Mouse (Mus musculus): ENCODE results near the gene Dock1. TPM values are rescaled to one million over a fixed set of nuclear protein-coding genes. Genes with fewer than 3 reads are reported as not detected.

Dock1 gene
- polyA plus RNA-seq, 1 experiment, result 54.8 TPM

DNA sequence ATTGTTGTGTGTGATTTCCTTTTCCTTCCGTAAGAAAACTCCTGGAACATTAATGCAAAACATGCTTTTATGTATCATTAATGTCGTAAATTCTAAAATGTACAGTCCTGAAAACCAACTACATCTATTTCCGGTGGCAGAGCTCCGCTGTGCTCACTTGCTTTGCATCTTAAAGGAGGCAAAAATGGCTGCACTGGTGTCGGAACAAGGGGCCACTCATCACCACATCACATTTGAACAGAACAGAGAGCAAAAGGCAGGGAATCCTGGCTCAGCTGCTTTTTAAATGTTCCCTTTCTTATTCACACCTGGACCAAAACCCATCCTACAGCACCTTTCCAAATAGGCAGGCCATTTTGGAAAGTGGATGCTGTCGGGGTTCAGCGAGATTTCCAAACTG is 202.5 kb downstream of the Dock1 start:
- no peak overlapping the region for H3K4me3 ChIP-seq (ENCODE audit: low read depth, low read length)
- H3K9ac ChIP-seq (ENCODE audit: low read depth, poor library complexity, severe bottlenecking), result no peak overlapping the region
- H3K36me3 ChIP-seq (ENCODE audit: control insufficient read depth, insufficient read depth, low read length, poor library complexity, severe bottlenecking), result no peaks in the 10 kb centered on the region; the same call in 1 of the 2 replicates
- H3K27ac ChIP-seq (ENCODE audit: insufficient read depth, low read length), result no peak overlapping the region; the same call in 1 of the 2 replicates
- no peaks in the 10 kb centered on the region for H3K9me3 ChIP-seq (replicated peaks; ENCODE audit: control insufficient read depth, insufficient read depth, low read length, poor library complexity, severe bottlenecking)
- TF ChIP-seq CTCF (IDR thresholded peaks at IDR 0.05; ENCODE audit: low read depth, low read length) (no peak), EP300 (IDR thresholded peaks at IDR 0.05; ENCODE audit: insufficient read depth, low read depth, low read length) (no peak), POLR2A (IDR thresholded peaks at IDR 0.05; ENCODE audit: insufficient read depth, low read length) (no peak)
- peaks cover 2% of the 10 kb centered on the region for H3K4me1 ChIP-seq (ENCODE audit: control insufficient read depth, insufficient read depth, low read length)
- H3K27me3 ChIP-seq (ENCODE audit: control insufficient read depth, insufficient read depth, low read length, poor library complexity, severe bottlenecking), result no peaks in the 10 kb centered on the region

- Histone ChIP-seq H3K9me3 (replicated peaks; ENCODE audit: control insufficient read depth, insufficient read depth, low read length, poor library complexity, severe bottlenecking) (no peaks in the 10 kb centered on the region), H3K9ac (ENCODE audit: low read depth, poor library complexity, severe bottlenecking) (no peak overlapping the region), H3K27me3 (ENCODE audit: control insufficient read depth, insufficient read depth, low read length, poor library complexity, severe bottlenecking) (no peaks in the 10 kb centered on the region), H3K27ac (ENCODE audit: insufficient read depth, low read length) (no peak overlapping the region), H3K4me3 (ENCODE audit: low read depth, low read length) (no peak overlapping the region), H3K4me1 (ENCODE audit: control insufficient read depth, insufficient read depth, low read length) (no peaks in the 10 kb centered on the region), H3K36me3 (ENCODE audit: control insufficient read depth, insufficient read depth, low read length, poor library complexity, severe bottlenecking) (no peaks in the 10 kb centered on the region; the same call in 1 of the 2 replicates)
- TF ChIP-seq POLR2A (IDR thresholded peaks at IDR 0.05; ENCODE audit: insufficient read depth, low read length) (no peak), CTCF (IDR thresholded peaks at IDR 0.05; ENCODE audit: low read depth, low read length) (no peak), EP300 (IDR thresholded peaks at IDR 0.05; ENCODE audit: insufficient read depth, low read depth, low read length) (no peak)
Measured at GRCm38 (mm10) chr7:134878985-134879384, 208.5 kb downstream of the Dock1 start.

DNA sequence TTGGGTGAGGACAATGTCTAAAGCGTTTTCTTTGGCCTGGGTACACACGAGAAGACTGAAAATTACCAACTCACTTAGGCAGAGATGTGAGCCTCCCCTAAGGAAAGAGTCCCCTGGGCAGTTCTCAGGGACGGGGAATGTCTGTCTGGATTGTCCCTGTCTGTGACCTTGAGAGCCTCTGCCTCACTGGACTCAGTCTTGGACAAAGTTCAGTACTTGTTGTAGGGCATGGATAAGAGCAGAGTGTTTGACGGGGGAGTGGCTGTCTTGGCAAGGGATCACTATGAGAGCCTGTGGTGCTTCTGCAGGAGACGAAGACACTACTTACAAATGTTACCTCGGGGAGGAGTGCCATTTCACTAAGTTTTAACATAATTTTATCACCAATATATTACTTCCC is 210.0 kb downstream of the Dock1 start:
- no peak for TF ChIP-seq POLR2A (IDR thresholded peaks at IDR 0.05; ENCODE audit: insufficient read depth, low read length)
- TF ChIP-seq CTCF (IDR thresholded peaks at IDR 0.05; ENCODE audit: low read depth, low read length), result no peak
- no peak for TF ChIP-seq EP300 (IDR thresholded peaks at IDR 0.05; ENCODE audit: insufficient read depth, low read depth, low read length)
- Histone ChIP-seq H3K4me1 (ENCODE audit: control insufficient read depth, insufficient read depth, low read length) (no peaks in the 10 kb centered on the region), H3K36me3 (ENCODE audit: control insufficient read depth, insufficient read depth, low read length, poor library complexity, severe bottlenecking) (no peaks in the 10 kb centered on the region; the same call in 1 of the 2 replicates), H3K4me3 (ENCODE audit: low read depth, low read length) (no peak overlapping the region), H3K9me3 (replicated peaks; ENCODE audit: control insufficient read depth, insufficient read depth, low read length, poor library complexity, severe bottlenecking) (no peaks in the 10 kb centered on the region), H3K27me3 (ENCODE audit: control insufficient read depth, insufficient read depth, low read length, poor library complexity, severe bottlenecking) (no peaks in the 10 kb centered on the region), H3K27ac (ENCODE audit: insufficient read depth, low read length) (no peak overlapping the region), H3K9ac (ENCODE audit: low read depth, poor library complexity, severe bottlenecking) (no peak overlapping the region)

DNA sequence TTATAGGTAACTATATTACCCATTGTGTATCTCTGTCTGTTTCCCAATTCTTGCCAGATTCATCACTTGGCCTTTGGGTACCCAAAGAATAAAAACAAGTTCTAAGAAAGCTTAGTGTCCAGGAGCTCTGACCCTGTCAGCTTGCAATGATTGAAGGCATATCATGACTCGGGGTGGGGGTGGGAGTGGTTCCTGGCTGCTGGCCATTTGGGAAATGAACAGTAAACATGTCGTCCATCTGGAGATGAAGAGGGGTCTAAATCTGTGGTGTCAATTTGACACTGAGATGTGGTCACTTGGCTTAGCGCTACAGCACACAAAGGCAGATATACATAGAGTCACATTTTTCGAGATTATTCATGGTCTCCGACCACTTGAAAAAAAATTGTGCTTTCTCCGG is 213.1 kb downstream of the Dock1 start:
- Histone ChIP-seq H3K9ac (ENCODE audit: low read depth, poor library complexity, severe bottlenecking) (no peak overlapping the region), H3K9me3 (replicated peaks; ENCODE audit: control insufficient read depth, insufficient read depth, low read length, poor library complexity, severe bottlenecking) (no peaks in the 10 kb centered on the region), H3K27ac (ENCODE audit: insufficient read depth, low read length) (no peak overlapping the region), H3K4me1 (ENCODE audit: control insufficient read depth, insufficient read depth, low read length) (no peaks in the 10 kb centered on the region), H3K27me3 (ENCODE audit: control insufficient read depth, insufficient read depth, low read length, poor library complexity, severe bottlenecking) (no peaks in the 10 kb centered on the region), H3K36me3 (ENCODE audit: control insufficient read depth, insufficient read depth, low read length, poor library complexity, severe bottlenecking) (no peaks in the 10 kb centered on the region), H3K4me3 (ENCODE audit: low read depth, low read length) (no peak overlapping the region)
- TF ChIP-seq EP300 (IDR thresholded peaks at IDR 0.05; ENCODE audit: insufficient read depth, low read depth, low read length) (no peak), POLR2A (IDR thresholded peaks at IDR 0.05; ENCODE audit: insufficient read depth, low read length) (no peak), CTCF (IDR thresholded peaks at IDR 0.05; ENCODE audit: low read depth, low read length) (no peak)

- Histone ChIP-seq H3K27me3 (ENCODE audit: control insufficient read depth, insufficient read depth, low read length, poor library complexity, severe bottlenecking) (no peaks in the 10 kb centered on the region), H3K4me1 (ENCODE audit: control insufficient read depth, insufficient read depth, low read length) (no peaks in the 10 kb centered on the region), H3K9ac (ENCODE audit: low read depth, poor library complexity, severe bottlenecking) (no peak overlapping the region), H3K36me3 (ENCODE audit: control insufficient read depth, insufficient read depth, low read length, poor library complexity, severe bottlenecking) (no peaks in the 10 kb centered on the region), H3K27ac (ENCODE audit: insufficient read depth, low read length) (no peak overlapping the region), H3K4me3 (ENCODE audit: low read depth, low read length) (no peak overlapping the region), H3K9me3 (replicated peaks; ENCODE audit: control insufficient read depth, insufficient read depth, low read length, poor library complexity, severe bottlenecking) (no peaks in the 10 kb centered on the region)
- TF ChIP-seq EP300 (IDR thresholded peaks at IDR 0.05; ENCODE audit: insufficient read depth, low read depth, low read length), result no peak
- TF ChIP-seq CTCF (IDR thresholded peaks at IDR 0.05; ENCODE audit: low read depth, low read length), result no peak
- TF ChIP-seq POLR2A (IDR thresholded peaks at IDR 0.05; ENCODE audit: insufficient read depth, low read length), result no peak
Measured at GRCm38 (mm10) chr7:134892449-134892871, 222.0 kb downstream of the Dock1 start.

DNA sequence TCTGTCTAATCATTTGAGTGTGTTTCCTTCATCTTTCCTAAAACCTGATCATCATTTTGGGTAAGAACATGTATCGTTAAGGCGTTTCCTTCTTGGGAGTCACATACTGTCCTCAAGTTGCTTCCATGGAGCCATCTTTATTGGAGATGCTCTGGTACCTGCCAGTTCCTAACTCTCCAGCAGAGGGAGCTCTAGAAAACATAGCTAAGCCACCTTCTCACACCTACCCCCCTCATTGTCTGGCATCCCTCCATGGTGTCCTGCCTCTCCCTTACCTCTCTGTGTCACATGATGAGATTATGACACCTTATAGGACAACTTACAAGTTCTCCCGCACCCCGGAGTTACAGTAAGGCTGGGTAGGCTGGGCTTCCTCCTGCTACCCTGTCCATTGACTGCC is 222.5 kb downstream of the Dock1 start:
- no peak overlapping the region for H3K4me3 ChIP-seq (ENCODE audit: low read depth, low read length)
- no peak overlapping the region for H3K27ac ChIP-seq (ENCODE audit: insufficient read depth, low read length)
- H3K4me1 ChIP-seq (ENCODE audit: control insufficient read depth, insufficient read depth, low read length), result no peaks in the 10 kb centered on the region
- TF ChIP-seq CTCF (IDR thresholded peaks at IDR 0.05; ENCODE audit: low read depth, low read length) (peak; percentile 32), EP300 (IDR thresholded peaks at IDR 0.05; ENCODE audit: insufficient read depth, low read depth, low read length) (no peak), POLR2A (IDR thresholded peaks at IDR 0.05; ENCODE audit: insufficient read depth, low read length) (no peak)
- H3K9ac ChIP-seq (ENCODE audit: low read depth, poor library complexity, severe bottlenecking), result no peak overlapping the region
- H3K27me3 ChIP-seq (ENCODE audit: control insufficient read depth, insufficient read depth, low read length, poor library complexity, severe bottlenecking), result no peaks in the 10 kb centered on the region
- H3K36me3 ChIP-seq (ENCODE audit: control insufficient read depth, insufficient read depth, low read length, poor library complexity, severe bottlenecking), result no peaks in the 10 kb centered on the region
- H3K9me3 ChIP-seq (replicated peaks; ENCODE audit: control insufficient read depth, insufficient read depth, low read length, poor library complexity, severe bottlenecking), result no peaks in the 10 kb centered on the region
